Mouse (Mus musculus) forebrain, embryonic 13.5 days (tissue): ENCODE measurements around the gene Gm20388. TPM values are rescaled to one million over a fixed set of nuclear protein-coding genes. Genes with fewer than 3 reads are reported as not detected.
"Not testable (repeated sequence)": the region's sequence is repeated elsewhere in the genome, so short reads cannot be mapped to it uniquely, and the experiment has no call there.

Experiments
- ATAC-seq: fragments of 200-750 bp; cut with Nextera tagmentation; 2 replicates; pipeline ENCODE4 v1.8.0; 2017
- H3K27ac ChIP-seq: fragments of 300-500 bp; sonication (generic); 2 replicates; pipeline ENCODE4 v1.5.1; 2015; ENCODE audit warnings: inconsistent platforms, mild to moderate bottlenecking, moderate library complexity
- H3K27me3 ChIP-seq: fragments of 300-500 bp; sonication (generic); 2 replicates; pipeline ENCODE4 v1.6.1; 2015; ENCODE audit warnings: mild to moderate bottlenecking, inconsistent platforms
- H3K36me3 ChIP-seq: fragments of 300-500 bp; sonication (generic); 2 replicates; pipeline ENCODE4 v1.6.1; 2015; ENCODE audit warnings: mild to moderate bottlenecking, inconsistent platforms; ENCODE audit not compliant: poor library complexity, severe bottlenecking
- H3K4me1 ChIP-seq: fragments of 300-500 bp; sonication (generic); 2 replicates; pipeline ENCODE4 v1.6.1; 2015; ENCODE audit warnings: inconsistent platforms
- H3K4me2 ChIP-seq: fragments of 300-500 bp; sonication (generic); 2 replicates; pipeline ENCODE4 v1.6.1; 2015; ENCODE audit warnings: inconsistent platforms, mild to moderate bottlenecking, moderate library complexity
- H3K4me3 ChIP-seq: fragments of 300-500 bp; sonication (generic); 2 replicates; pipeline ENCODE4 v1.5.1; 2015; ENCODE audit warnings: mild to moderate bottlenecking, inconsistent platforms
- H3K9ac ChIP-seq: fragments of 300-500 bp; sonication (generic); 2 replicates; pipeline ENCODE4 v1.6.1; 2015; ENCODE audit warnings: mild to moderate bottlenecking, inconsistent platforms
- H3K9me3 ChIP-seq: fragments of 300-500 bp; sonication (generic); replicated peaks from 2 replicates; pipeline ENCODE4 v1.6.1; 2016; ENCODE audit warnings: inconsistent platforms
- WGBS: fragments of 180-500 bp; shearing (Covaris S2); methylation state at CpG from one replicate; pipeline ENCODE4 v1.1.7; 2015; 5-methylcytosine and 5-hydroxymethylcytosine counted together
- polyA plus RNA-seq: library from polyadenylated mRNA; unstranded; fragments of >200 nt; fragmentation: Nextera tagmentation; extraction: Ambion mirVana; gene quantifications from 2 replicates; pipeline ENCODE4 v1.2.1, GENCODE M21; 2015

Gm20388 gene
- polyA plus RNA-seq, 1 experiment from 2014 or later: 5.6 TPM

DNA sequence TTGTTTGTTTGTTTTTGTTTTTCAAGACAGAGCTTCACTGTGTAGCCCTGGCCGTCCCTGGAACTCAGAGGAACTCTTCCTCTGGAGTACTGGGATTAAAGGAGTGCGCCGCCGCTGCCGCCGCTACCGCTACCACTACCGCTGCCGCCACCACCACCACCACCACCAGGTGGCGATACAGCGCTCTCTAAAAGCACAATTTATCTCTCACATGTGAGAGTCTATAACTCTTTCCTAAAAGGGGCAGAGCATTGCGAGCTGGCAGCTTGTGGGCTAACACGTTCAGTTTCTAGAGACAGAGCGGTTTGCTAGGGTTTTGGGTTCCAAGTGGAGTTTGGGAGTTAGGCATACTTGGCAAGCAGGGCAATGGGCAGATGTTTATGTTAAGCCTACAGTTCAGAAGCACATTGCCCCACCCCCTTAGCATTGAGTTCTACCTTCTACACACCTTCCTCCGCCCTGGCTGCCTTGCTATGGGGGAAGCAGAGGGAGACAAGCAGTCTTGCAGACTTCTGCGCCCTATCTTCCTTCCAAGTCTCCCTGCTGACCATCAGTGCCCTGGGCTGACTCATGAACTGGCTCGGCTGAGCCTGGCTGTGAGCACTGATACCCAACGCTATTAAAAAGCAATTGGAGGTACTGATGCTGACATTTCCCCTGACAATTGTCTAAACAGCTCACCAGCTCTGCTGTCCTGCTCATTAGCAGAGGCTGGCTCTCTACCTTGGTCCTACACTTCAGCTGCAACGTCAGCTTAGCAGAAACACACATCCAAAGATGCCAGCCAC, 3718.5 kb downstream of the Gm20388 start:
- H3K9ac ChIP-seq: peak overlapping the region; percentile 43

DNA sequence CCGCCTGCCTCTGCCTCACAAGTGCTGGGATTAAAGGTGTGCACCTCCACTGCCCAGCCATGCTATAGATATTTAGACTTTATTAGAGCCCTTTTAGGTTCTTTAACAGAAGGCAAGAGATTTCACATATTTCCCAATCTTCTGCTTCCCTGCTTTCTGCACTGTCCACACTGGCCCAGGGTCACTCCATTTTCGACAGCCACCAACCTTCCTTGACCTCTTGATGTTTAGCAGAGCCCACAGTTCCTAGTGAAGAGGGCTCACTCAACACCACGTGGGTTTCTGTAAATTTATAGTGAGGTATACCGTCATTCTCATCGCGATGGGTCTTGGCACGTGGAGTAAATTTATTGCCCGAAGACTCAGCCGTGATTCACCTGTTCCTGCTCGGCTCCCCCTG, 3719.4 kb downstream of the Gm20388 start:
- Histone ChIP-seq H3K9ac (no peak overlapping the region), H3K4me1 (peaks cover 9% of the 10 kb centered on the region; the same call in 1 of the 2 replicates), H3K4me2 (peak overlapping the region; percentile 46), H3K36me3 (no peaks in the 10 kb centered on the region), H3K9me3 (no peaks in the 10 kb centered on the region), H3K27ac (no peak overlapping the region), H3K27me3 (peaks cover 44% of the 10 kb centered on the region), H3K4me3 (no peak overlapping the region)
- ATAC-seq: no peak
- 61% methylated on average over 9 of the region's 10 CpGs for WGBS

More for the DNA sequence above, 3718.5 kb downstream of the Gm20388 start:
- no peaks in the 10 kb centered on the region for H3K36me3 ChIP-seq
- no peaks in the 10 kb centered on the region for H3K9me3 ChIP-seq
- no peak overlapping the region for H3K27ac ChIP-seq
- H3K4me2 ChIP-seq: peak overlapping the region; percentile 67
- peak overlapping the region; percentile 37 for H3K4me3 ChIP-seq
- peaks cover 9% of the 10 kb centered on the region; the same call in 1 of the 2 replicates for H3K4me1 ChIP-seq
- H3K27me3 ChIP-seq: peaks cover 51% of the 10 kb centered on the region
- ATAC-seq: peak; percentile 71
- 12% methylated on average over 19 of the region's 19 CpGs for WGBS

DNA sequence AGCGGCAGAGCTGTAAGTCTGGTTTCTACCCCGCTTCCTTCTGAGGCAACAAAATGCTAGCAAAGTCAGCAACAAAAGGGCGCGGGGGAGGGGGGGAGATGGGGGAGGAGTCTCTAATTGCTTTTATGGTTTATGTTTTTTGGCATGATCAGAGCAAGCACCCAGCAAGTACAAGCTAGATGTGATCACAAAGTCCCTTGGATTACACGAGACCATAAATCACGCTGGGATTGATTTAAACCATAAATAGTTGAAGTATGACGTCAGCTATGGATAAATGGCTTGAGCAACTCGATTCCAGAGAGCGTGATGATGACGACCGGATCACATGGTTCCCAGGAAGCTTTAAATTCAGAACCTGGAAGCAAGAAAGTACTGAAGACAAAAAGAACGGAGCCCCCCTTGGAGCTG, 3720.2 kb downstream of the Gm20388 start:
- H3K4me2 ChIP-seq: peak overlapping the region; percentile 46
- H3K27ac ChIP-seq: no peak overlapping the region
- H3K4me3 ChIP-seq: peak overlapping the region; percentile 10

DNA sequence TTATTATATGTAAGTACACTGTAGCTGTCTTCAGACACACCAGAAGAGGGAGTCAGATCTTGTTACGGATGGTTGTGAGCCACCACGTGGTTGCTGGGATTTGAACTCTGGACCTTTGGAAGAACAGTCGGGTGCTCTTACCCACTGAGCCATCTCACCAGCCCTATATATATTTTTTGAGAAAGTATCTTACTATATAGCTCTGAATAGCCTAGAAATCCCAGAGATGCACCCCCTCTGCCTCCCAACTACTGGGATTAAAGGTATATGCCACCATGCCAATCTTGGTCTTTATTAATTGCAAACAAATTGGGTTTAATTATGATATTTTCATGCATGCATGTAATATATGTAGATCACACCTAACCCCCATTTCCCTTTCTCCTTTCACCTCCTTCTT, 3721.1 kb downstream of the Gm20388 start:
- not testable (repeated sequence) for H3K9me3 ChIP-seq, H3K9ac ChIP-seq, H3K4me1 ChIP-seq, ATAC-seq, H3K36me3 ChIP-seq, H3K27ac ChIP-seq, H3K4me2 ChIP-seq, H3K4me3 ChIP-seq
- 76% methylated on average over 3 of the region's 3 CpGs for WGBS
- peaks cover 34% of the 10 kb centered on the region for H3K27me3 ChIP-seq

More for the DNA sequence above, 3720.2 kb downstream of the Gm20388 start:
- Histone ChIP-seq H3K36me3 (no peaks in the 10 kb centered on the region), H3K9me3 (no peaks in the 10 kb centered on the region), H3K4me1 (peaks cover 9% of the 10 kb centered on the region; the same call in 1 of the 2 replicates), H3K27me3 (peaks cover 38% of the 10 kb centered on the region), H3K9ac (no peak overlapping the region)
- 27% methylated on average over 12 of the region's 12 CpGs for WGBS
- ATAC-seq: no peak

DNA sequence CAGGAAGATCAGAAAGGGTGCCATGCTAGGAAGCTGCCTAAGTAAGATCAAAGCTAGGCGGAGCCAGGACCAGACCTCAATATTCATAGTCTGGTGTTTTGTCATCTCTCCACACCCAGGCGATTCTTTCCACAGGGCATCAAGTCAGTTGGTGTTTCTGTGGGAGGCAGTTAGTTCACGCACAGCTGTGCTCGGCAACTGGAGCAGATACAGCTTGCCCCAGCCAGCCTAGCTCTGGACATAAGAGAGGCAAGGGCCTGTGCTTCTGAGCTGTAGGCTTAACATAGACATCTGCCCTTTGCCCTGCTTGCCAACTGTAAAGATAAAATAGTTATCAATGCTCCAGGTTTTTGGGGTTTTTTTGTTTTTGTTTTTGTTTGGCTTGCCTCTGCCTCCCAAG, 3721.6 kb downstream of the Gm20388 start:
- 87% methylated on average over 4 of the region's 4 CpGs for WGBS

DNA sequence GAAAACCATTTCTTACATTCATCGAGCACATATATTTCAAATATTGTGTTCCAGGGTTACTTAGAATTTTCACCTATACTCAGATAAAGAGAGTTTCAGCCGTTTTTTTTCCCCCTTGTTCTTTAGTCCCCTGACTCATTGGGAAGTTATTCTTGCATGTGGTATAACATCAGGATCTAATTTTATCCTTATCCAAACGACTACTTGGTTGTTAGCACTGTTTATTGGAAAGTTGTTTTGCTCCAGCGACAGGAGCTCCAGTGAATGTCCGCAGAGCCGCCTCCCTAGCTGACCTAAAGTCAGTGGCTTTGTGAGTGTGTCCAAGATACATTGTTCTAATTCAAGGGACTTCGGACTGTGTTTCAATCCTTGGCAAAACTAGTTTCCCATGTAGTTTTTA, 3723.2 kb downstream of the Gm20388 start:
- ATAC-seq: no peak
- peaks cover 4% of the 10 kb centered on the region; the same call in 1 of the 2 replicates for H3K4me1 ChIP-seq
- H3K4me2 ChIP-seq: no peak overlapping the region
- no peaks in the 10 kb centered on the region for H3K36me3 ChIP-seq
- H3K4me3 ChIP-seq: no peak overlapping the region
- WGBS: 77% methylated on average over 7 of the region's 7 CpGs
- peaks cover 19% of the 10 kb centered on the region for H3K27me3 ChIP-seq
- H3K9me3 ChIP-seq: no peaks in the 10 kb centered on the region
- no peak overlapping the region for H3K9ac ChIP-seq
- H3K27ac ChIP-seq: no peak overlapping the region

More for the DNA sequence above, 3721.6 kb downstream of the Gm20388 start:
- Histone ChIP-seq H3K4me2 (no peak overlapping the region), H3K9ac (no peak overlapping the region), H3K9me3 (no peaks in the 10 kb centered on the region), H3K27me3 (peaks cover 29% of the 10 kb centered on the region), H3K27ac (no peak overlapping the region), H3K36me3 (no peaks in the 10 kb centered on the region), H3K4me1 (peaks cover 9% of the 10 kb centered on the region; the same call in 1 of the 2 replicates), H3K4me3 (no peak overlapping the region)
- no peak for ATAC-seq

DNA sequence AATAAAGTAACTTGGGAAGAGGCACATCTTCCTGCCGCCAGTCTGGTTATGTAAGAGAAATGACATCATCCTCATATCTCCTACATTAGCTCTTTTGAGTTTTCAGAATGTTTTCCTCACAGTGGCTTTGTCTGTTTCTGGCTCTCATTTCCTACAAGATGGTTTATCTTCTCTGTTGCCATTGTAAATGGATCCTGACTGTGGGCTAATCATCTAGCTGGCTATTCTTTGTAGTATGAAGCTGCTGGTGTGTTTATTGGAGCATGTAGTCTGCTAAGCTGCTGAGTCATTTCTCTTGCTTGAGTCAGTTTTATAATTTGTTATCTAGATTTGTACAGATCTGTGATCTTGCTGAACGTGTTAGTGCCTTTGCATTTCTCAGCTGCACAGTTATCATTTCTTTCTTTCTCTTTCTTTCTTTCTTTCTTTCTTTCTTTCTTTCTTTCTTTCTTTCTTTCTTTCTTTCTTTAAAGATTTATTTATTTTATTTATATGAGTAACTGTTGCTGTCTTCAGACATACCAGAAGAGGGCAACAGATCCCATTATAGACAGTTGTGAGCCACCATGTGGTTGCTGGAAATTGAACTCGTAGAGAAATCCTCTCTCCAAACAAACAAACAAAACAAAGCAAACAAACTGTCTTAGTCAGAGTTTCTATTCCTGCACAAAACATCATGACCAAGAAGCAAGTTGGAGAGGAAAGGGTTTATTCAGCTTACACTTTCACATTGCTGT, 3723.9 kb downstream of the Gm20388 start:
- H3K9me3 ChIP-seq: no peaks in the 10 kb centered on the region
- H3K36me3 ChIP-seq: no peaks in the 10 kb centered on the region
- H3K27me3 ChIP-seq: peaks cover 12% of the 10 kb centered on the region
- no peak overlapping the region for H3K27ac ChIP-seq
- no peak for ATAC-seq
- no peak overlapping the region for H3K4me3 ChIP-seq
- H3K4me2 ChIP-seq: no peak overlapping the region
- 52% methylated on average over 3 of the region's 3 CpGs for WGBS
- H3K4me1 ChIP-seq: no peaks in the 10 kb centered on the region
- no peak overlapping the region for H3K9ac ChIP-seq

DNA sequence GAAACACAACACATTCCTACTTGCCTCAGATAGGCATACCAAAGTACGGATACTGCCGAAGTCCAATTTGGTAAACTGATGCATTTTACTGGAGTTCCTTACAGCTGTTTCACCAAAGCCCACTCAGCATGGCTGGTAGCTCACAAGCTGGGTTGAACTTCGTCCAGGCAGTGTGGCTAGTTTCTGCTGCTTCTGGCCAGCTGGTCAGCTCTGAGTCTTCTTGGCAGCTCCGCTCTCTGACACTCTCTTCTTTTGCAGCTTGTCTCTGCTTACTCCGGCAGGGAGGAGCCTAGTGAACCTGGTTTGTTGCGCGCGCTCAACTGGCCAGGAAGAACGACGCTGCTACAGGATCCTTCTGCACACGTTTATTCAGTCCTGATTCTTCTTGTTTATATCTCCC, 3725.0 kb downstream of the Gm20388 start:
- Histone ChIP-seq H3K4me1 (no peaks in the 10 kb centered on the region), H3K27me3 (peaks cover 8% of the 10 kb centered on the region), H3K4me2 (no peak overlapping the region), H3K27ac (no peak overlapping the region), H3K36me3 (no peaks in the 10 kb centered on the region), H3K4me3 (no peak overlapping the region), H3K9ac (no peak overlapping the region), H3K9me3 (no peaks in the 10 kb centered on the region)
- ATAC-seq: no peak
- 88% methylated on average over 11 of the region's 11 CpGs for WGBS

DNA sequence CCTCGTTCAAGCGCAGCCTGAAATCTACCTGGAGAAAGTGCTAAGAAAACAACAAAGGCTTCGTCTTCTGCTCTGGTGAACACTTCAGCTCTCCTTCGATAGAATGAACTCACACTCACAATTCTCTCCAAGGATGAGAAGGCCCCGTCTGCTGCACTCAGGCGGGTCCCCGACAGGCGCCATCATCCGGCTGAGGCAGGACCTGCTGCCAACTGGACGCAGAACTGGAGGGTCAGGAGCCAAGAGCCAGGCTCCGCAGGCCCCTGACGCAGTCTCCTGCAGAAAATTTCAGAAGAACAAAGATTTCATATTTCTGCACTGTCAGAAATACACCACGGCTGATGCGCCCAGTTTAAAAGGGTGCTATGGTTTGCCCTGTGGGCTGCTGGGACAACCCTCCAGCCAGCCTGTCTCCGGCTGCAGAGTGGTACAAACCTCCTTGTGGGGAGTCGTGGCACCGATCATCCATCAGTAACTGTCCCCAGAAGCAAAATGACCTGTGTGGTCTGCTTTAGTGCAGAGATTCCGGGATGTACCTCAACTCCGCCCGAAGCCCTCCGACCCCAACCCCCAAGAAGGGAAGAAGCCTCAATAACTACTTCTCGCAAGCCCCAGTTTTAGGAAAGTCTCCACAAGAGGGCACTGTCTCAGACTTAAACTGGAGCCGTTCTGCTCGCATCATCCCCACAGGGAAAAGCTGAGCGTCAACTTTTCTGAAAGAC, 3732.8 kb downstream of the Gm20388 start:
- peak; percentile 43; the same call in 1 of the 2 replicates for ATAC-seq

DNA sequence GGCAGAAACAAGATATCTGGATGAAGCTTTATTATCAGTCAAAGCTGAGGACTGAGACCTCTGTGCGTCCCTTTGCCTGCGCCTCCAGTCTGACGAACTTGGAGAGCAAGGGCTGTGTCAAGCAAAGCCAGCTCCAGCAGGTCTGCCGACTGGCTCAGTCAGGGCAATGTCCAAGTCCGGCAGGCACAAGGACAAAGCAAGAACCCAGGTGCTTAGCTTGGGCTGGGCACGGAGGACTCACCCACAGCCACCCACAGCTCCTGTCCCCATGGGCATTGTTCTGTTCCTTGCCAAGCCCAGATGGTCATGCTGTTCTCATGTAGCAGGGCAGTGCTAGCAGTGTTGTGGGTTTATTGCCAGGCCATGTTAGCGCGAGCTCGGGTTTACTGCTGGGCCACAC, 3734.6 kb downstream of the Gm20388 start:
- H3K36me3 ChIP-seq: no peaks in the 10 kb centered on the region
- ATAC-seq: no peak
- H3K9ac ChIP-seq: no peak overlapping the region
- H3K27ac ChIP-seq: no peak overlapping the region
- no peaks in the 10 kb centered on the region for H3K9me3 ChIP-seq
- no peak overlapping the region for H3K4me2 ChIP-seq
- peaks cover 21% of the 10 kb centered on the region for H3K27me3 ChIP-seq
- no peak overlapping the region for H3K4me3 ChIP-seq
- 74% methylated on average over 9 of the region's 9 CpGs for WGBS
- H3K4me1 ChIP-seq: no peaks in the 10 kb centered on the region

More for the DNA sequence above, 3732.8 kb downstream of the Gm20388 start:
- Histone ChIP-seq H3K4me1 (no peaks in the 10 kb centered on the region), H3K27ac (no peak overlapping the region), H3K4me3 (peak overlapping the region; percentile 33), H3K9me3 (no peaks in the 10 kb centered on the region), H3K36me3 (no peaks in the 10 kb centered on the region), H3K27me3 (peaks cover 21% of the 10 kb centered on the region), H3K4me2 (peak overlapping the region; percentile 58), H3K9ac (peak overlapping the region; percentile 43)
- WGBS: 12% methylated on average over 25 of the region's 25 CpGs

DNA sequence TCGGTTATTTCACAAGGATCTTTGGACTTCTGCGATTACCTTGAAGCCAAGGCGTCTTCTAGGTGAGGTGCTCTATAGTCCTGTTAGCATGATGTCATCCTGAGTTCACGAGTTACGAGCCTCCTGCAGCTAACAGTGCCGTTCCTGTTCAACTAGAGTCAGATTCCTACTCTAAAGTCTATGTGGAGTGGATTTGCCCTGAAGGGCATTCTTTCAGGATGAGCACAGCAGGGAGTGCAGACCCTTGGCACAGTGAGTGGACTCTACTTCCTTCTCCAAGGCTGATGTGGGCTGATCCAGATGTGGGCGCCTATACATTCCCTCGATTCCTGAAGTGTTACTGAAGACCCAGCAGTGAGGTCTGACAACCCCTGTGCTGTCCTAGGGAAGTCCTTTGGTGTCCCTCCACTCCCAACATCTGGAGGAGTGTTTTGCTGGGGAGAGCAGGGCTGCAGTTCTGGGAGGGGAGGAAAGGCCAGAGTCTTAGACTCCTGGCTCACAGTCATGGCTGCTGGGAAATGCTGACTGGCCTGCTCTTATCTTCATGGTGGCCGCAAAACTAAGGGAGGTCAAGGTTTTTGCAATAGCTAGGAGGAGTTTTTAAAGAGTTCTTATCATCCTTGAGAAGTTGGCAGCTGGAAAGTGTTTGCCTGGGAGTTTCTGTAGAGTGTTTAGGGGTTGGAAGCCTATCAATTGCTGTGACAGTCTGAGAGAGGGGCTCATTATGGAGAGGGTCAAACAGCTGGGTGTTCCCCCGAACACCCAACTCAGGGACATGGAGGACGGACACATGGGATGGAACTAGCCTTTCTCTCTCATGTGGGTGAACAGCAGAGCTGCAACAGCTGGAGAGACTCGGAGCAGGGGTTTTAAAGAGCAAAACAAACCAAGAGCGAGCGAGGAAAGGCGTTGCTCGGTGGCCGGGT, 3737.9 kb downstream of the Gm20388 start:
- ATAC-seq: no peak
- WGBS: 78% methylated on average over 17 of the region's 17 CpGs
- H3K4me2 ChIP-seq: no peak overlapping the region
- H3K4me3 ChIP-seq: no peak overlapping the region
- no peaks in the 10 kb centered on the region for H3K36me3 ChIP-seq
- peaks cover 13% of the 10 kb centered on the region for H3K27me3 ChIP-seq
- H3K4me1 ChIP-seq: peaks cover 6% of the 10 kb centered on the region; the same call in 1 of the 2 replicates
- H3K9me3 ChIP-seq: no peaks in the 10 kb centered on the region
- no peak overlapping the region for H3K9ac ChIP-seq
- no peak overlapping the region for H3K27ac ChIP-seq
